In the genomic region with DNA sequence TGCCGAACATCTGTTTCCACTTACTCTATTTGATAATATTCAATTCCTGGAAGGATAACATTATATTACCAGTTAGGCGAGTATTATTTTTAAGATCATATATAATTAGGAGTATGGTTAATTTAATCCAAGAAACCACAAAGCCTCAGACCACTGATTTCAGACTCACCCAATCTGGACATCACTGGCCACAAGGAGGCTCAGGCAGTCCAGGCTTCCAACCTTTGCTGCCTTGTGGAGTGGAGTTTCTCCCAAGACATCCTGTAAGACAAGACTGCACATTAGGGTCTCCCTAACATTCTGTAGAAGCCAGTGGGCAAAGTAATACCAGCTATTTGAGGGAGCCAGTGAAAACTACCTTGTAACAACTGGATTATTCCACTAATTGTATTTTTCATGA, we compare ENCODE assay signal across 10 mouse cellular contexts. TPM values are rescaled to one million over a fixed set of nuclear protein-coding genes. Genes with fewer than 3 reads are reported as not detected.
A peak's percentile ranks its signal among the peaks of the same experiment; 100 is the strongest.
DNase-seq lines count a peak whose midpoint lies in the region; ATAC-seq and TF ChIP-seq lines count a peak whose summit lies in the region.
"Had no signal": no experiment of that assay in that cellular context is flagged by ENCODE, and none has a peak within 500 bp of the region (broad histone marks: within the 10 kb centered on the region; RNA-seq: fewer than 3 reads in every experiment).

No protein-coding gene starts in this region.

- WGBS in heart, embryonic 15.5 days: 70% methylated on average over 2 of the region's 2 CpGs
- 61% methylated on average over 2 of the region's 2 CpGs for WGBS in lung, postnatal 0 days
- 90% methylated on average over 2 of the region's 2 CpGs for WGBS in hindbrain, postnatal 0 days
- WGBS in stomach, embryonic 14.5 days: 74% methylated on average over 2 of the region's 2 CpGs

- H3K27me3 ChIP-seq in heart, embryonic 15.5 days: no peaks in the 10 kb centered on the region
- no peaks in the 10 kb centered on the region for H3K27me3 ChIP-seq in lung, postnatal 0 days (replicated peaks; ENCODE audit: insufficient read depth, low read length)
- no peaks in the 10 kb centered on the region for H3K27me3 ChIP-seq in hindbrain, postnatal 0 days (ENCODE audit: insufficient read depth, low read length)
- H3K27me3 ChIP-seq in stomach, embryonic 14.5 days (ENCODE audit: control insufficient read depth, insufficient read depth, low read length): no peaks in the 10 kb centered on the region
- H3K27me3 ChIP-seq: midbrain, embryonic 12.5 days had no signal

- H3K36me3 ChIP-seq in heart, embryonic 15.5 days: peaks cover 36% of the 10 kb centered on the region
- peaks cover 7% of the 10 kb centered on the region; the same call in 1 of the 2 replicates for H3K36me3 ChIP-seq in lung, postnatal 0 days (ENCODE audit: insufficient read depth, low read length)
- peaks cover 19% of the 10 kb centered on the region; the same call in 1 of the 2 replicates for H3K36me3 ChIP-seq in hindbrain, postnatal 0 days (ENCODE audit: insufficient read depth, low read length)
- H3K36me3 ChIP-seq in stomach, embryonic 14.5 days (ENCODE audit: control insufficient read depth, insufficient read depth, low read length): peaks cover 12% of the 10 kb centered on the region; the same call in 1 of the 2 replicates

- no peaks in the 10 kb centered on the region for H3K9me3 ChIP-seq in heart, embryonic 15.5 days (replicated peaks)
- H3K9me3 ChIP-seq in lung, postnatal 0 days (ENCODE audit: low read length): no peaks in the 10 kb centered on the region
- H3K9me3 ChIP-seq in hindbrain, postnatal 0 days (ENCODE audit: low read length): no peaks in the 10 kb centered on the region
- no peaks in the 10 kb centered on the region for H3K9me3 ChIP-seq in stomach, embryonic 14.5 days (ENCODE audit: control insufficient read depth, low read depth, low read length)
- H3K9me3 ChIP-seq: midbrain, embryonic 12.5 days had no signal

- no peak for TF ChIP-seq EP300 in lung, postnatal 0 days (IDR thresholded peaks at IDR 0.05)

- H3K27ac ChIP-seq in heart, embryonic 15.5 days: no peak overlapping the region
- H3K27ac ChIP-seq in lung, postnatal 0 days (ENCODE audit: low read length): no peak overlapping the region
- H3K27ac ChIP-seq in hindbrain, postnatal 0 days: no peak overlapping the region
- H3K27ac ChIP-seq in stomach, embryonic 14.5 days (ENCODE audit: low read length): no peak overlapping the region
- H3K27ac ChIP-seq: midbrain, embryonic 12.5 days had no signal

- H3K4me1 ChIP-seq in heart, embryonic 15.5 days (replicated peaks): peaks cover 11% of the 10 kb centered on the region; the same call in 1 of the 2 replicates
- peaks cover 9% of the 10 kb centered on the region for H3K4me1 ChIP-seq in lung, postnatal 0 days (ENCODE audit: insufficient read depth, low read depth, low read length)
- H3K4me1 ChIP-seq in hindbrain, postnatal 0 days (ENCODE audit: insufficient read depth, low read length): peaks cover 5% of the 10 kb centered on the region; the same call in 1 of the 2 replicates
- peaks cover 4% of the 10 kb centered on the region; the same call in 1 of the 2 replicates for H3K4me1 ChIP-seq in stomach, embryonic 14.5 days (ENCODE audit: control insufficient read depth, insufficient read depth, low read length)

- H3K4me3 ChIP-seq in heart, embryonic 15.5 days: peak overlapping the region; percentile 23
- H3K4me3 ChIP-seq in lung, postnatal 0 days (ENCODE audit: low read depth, low read length): peak overlapping the region; percentile 53; the same call in 1 of the 2 replicates
- no peak overlapping the region for H3K4me3 ChIP-seq in hindbrain, postnatal 0 days (ENCODE audit: low read length)
- H3K4me3 ChIP-seq in stomach, embryonic 14.5 days (ENCODE audit: low read depth, low read length): 0 out of 2 replicates have a peak overlapping the region, but pooled peaks have one; percentile 46

- no peak overlapping the region for H3K9ac ChIP-seq in heart, embryonic 15.5 days
- no peak overlapping the region; the same call in 1 of the 2 replicates for H3K9ac ChIP-seq in lung, postnatal 0 days (replicated peaks; ENCODE audit: low read depth)
- no peak overlapping the region for H3K9ac ChIP-seq in hindbrain, postnatal 0 days (replicated peaks; ENCODE audit: low read length)
- H3K9ac ChIP-seq in stomach, embryonic 14.5 days (replicated peaks; ENCODE audit: low read depth, low read length): no peak overlapping the region
- H3K9ac ChIP-seq: midbrain, embryonic 12.5 days had no signal

- ATAC-seq in heart, embryonic 15.5 days (replicated peaks; ENCODE audit: insufficient number of reproducible peaks, insufficient read depth, low FRiP score, low read depth): no peak
- ATAC-seq in lung, postnatal 0 days: no peak
- no peak for ATAC-seq in hindbrain, postnatal 0 days
- no peak for ATAC-seq in stomach, embryonic 14.5 days (ENCODE audit: insufficient number of reproducible peaks, insufficient read depth, low FRiP score, low read depth)

- peak; percentile 69 for TF ChIP-seq CTCF in lung, postnatal 0 days (IDR thresholded peaks at IDR 0.05)
- TF ChIP-seq CTCF in hindbrain, postnatal 0 days (IDR thresholded peaks at IDR 0.05; ENCODE audit: low read depth): peak; percentile 50

- peak overlapping the region; percentile 72 for H3K4me2 ChIP-seq in heart, embryonic 15.5 days
- peak overlapping the region; percentile 85 for H3K4me2 ChIP-seq in lung, postnatal 0 days (replicated peaks; ENCODE audit: low read depth, low read length)
- peak overlapping the region; percentile 86 for H3K4me2 ChIP-seq in hindbrain, postnatal 0 days (ENCODE audit: low read depth, low read length)
- peak overlapping the region; percentile 70 for H3K4me2 ChIP-seq in stomach, embryonic 14.5 days (replicated peaks; ENCODE audit: low read depth, low read length)

- no peak for DNase-seq in heart, postnatal 14 days
- peak; percentile 21 for DNase-seq in lung, postnatal 0 days (ENCODE audit: low spot score)
- no peak for DNase-seq in lung, postnatal 36 days
- no peak for DNase-seq in hindbrain, postnatal 0 days (ENCODE audit: low spot score)
- DNase-seq in layer of hippocampus, adult 11-12 months (ENCODE audit: low spot score): no peak
- no peak for DNase-seq in spleen, postnatal 14 days (ENCODE audit: low spot score in 2 of 2)
- DNase-seq: thymus, postnatal 14 days had no signal

- intact Hi-C loops in heart, postnatal 14 days (cut with DNase I): loop anchor here (5.0 kb wide), 1 partner anchor 164 kb away; no protein-coding TSS in a partner anchor

RNA-seq across cellular contexts. Expression of a gene that starts 0.9 kb away (rescaled TPM):
- 0.76 and 1.1 TPM in 2 replicates for polyA plus RNA-seq in heart, embryonic 15.5 days (2015; fragmentation: Nextera tagmentation; extraction: Ambion mirVana)
- total RNA-seq in heart, postnatal 14 days (2021): 1 to 10 TPM; 1.3 to 2.3 TPM
- 0.76 and 0.91 TPM in 2 replicates for polyA plus RNA-seq in lung, postnatal 0 days (2015; fragmentation: Nextera tagmentation; extraction: Ambion mirVana)
- 0.10 TPM in 1 of 2 replicates, not detected in the other for total RNA-seq in hindbrain, postnatal 0 days (2014; rRNA removed)
- polyA plus RNA-seq in hindbrain, postnatal 0 days (2015; fragmentation: Nextera tagmentation; extraction: Ambion mirVana): 0.23 and 0.33 TPM in 2 replicates
- polyA plus RNA-seq in stomach, embryonic 14.5 days (2014; fragmentation: Nextera tagmentation; extraction: Ambion mirVana): 0.67 and 0.71 TPM in 2 replicates

RNA-seq across cellular contexts. Expression of a gene that starts 7.3 kb away (rescaled TPM):
- polyA plus RNA-seq in heart, embryonic 15.5 days (2015; fragmentation: Nextera tagmentation; extraction: Ambion mirVana): 17.9 and 19.6 TPM in 2 replicates
- total RNA-seq in heart, postnatal 14 days (2021): 10 to 100 TPM in 1 of 2 experiments, 1 to 10 TPM in 1; 10.0 to 10.7 TPM
- 27.9 and 36.0 TPM in 2 replicates for polyA plus RNA-seq in lung, postnatal 0 days (2015; fragmentation: Nextera tagmentation; extraction: Ambion mirVana)
- total RNA-seq in hindbrain, postnatal 0 days (2014; rRNA removed): 9.6 and 9.9 TPM in 2 replicates
- 14.1 and 15.5 TPM in 2 replicates for polyA plus RNA-seq in hindbrain, postnatal 0 days (2015; fragmentation: Nextera tagmentation; extraction: Ambion mirVana)
- 24.2 and 26.2 TPM in 2 replicates for polyA plus RNA-seq in stomach, embryonic 14.5 days (2014; fragmentation: Nextera tagmentation; extraction: Ambion mirVana)

RNA-seq across cellular contexts. Expression of a gene that starts 22.9 kb away (rescaled TPM):
- 50.0 and 51.7 TPM in 2 replicates for polyA plus RNA-seq in heart, embryonic 15.5 days (2015; fragmentation: Nextera tagmentation; extraction: Ambion mirVana)
- total RNA-seq in heart, postnatal 14 days (2021): 10 to 100 TPM; 32.7 to 33.5 TPM
- polyA plus RNA-seq in lung, postnatal 0 days (2015; fragmentation: Nextera tagmentation; extraction: Ambion mirVana): 64.9 and 69.3 TPM in 2 replicates
- 31.2 and 33.0 TPM in 2 replicates for total RNA-seq in hindbrain, postnatal 0 days (2014; rRNA removed)
- polyA plus RNA-seq in hindbrain, postnatal 0 days (2015; fragmentation: Nextera tagmentation; extraction: Ambion mirVana): 60.7 and 66.1 TPM in 2 replicates
- 85.6 and 87.2 TPM in 2 replicates for polyA plus RNA-seq in stomach, embryonic 14.5 days (2014; fragmentation: Nextera tagmentation; extraction: Ambion mirVana)

RNA-seq across cellular contexts. Expression of a gene that starts 23.2 kb away (rescaled TPM):
- 3.0 and 3.2 TPM in 2 replicates for polyA plus RNA-seq in heart, embryonic 15.5 days (2015; fragmentation: Nextera tagmentation; extraction: Ambion mirVana)
- 1 to 10 TPM in 1 of 2 experiments, under 1 TPM in 1; 0.83 to 1.0 TPM for total RNA-seq in heart, postnatal 14 days (2021)
- 5.0 and 7.5 TPM in 2 replicates for polyA plus RNA-seq in lung, postnatal 0 days (2015; fragmentation: Nextera tagmentation; extraction: Ambion mirVana)
- total RNA-seq in hindbrain, postnatal 0 days (2014; rRNA removed): 0.79 and 4.3 TPM in 2 replicates
- polyA plus RNA-seq in hindbrain, postnatal 0 days (2015; fragmentation: Nextera tagmentation; extraction: Ambion mirVana): 5.2 and 5.4 TPM in 2 replicates
- 4.6 and 5.7 TPM in 2 replicates for polyA plus RNA-seq in stomach, embryonic 14.5 days (2014; fragmentation: Nextera tagmentation; extraction: Ambion mirVana)
